Mouse (Mus musculus) ES-E14 (cell line): ENCODE measurements at regions not wholly inside any gene's neighbourhood (a gene's known extent, or its start where the extent isn't known, plus 50 kb on each side); places are given as distances from the start of the nearest gene placed in this dataset.

Experiments
- DNase-seq: peaks from one replicate; pipeline ENCODE4 v3.0.0-alpha.2; 2013; ENCODE audit warnings: low read depth, low spot score
- H3K27ac ChIP-seq: 2 replicates; pipeline ENCODE4 v1.5.1; 2012; ENCODE audit warnings: low read depth, mild to moderate bottlenecking, low read length, moderate library complexity, mixed read lengths; ENCODE audit not compliant: poor library complexity, insufficient read depth, severe bottlenecking
- H3K36me3 ChIP-seq: 2 replicates; pipeline ENCODE4 v1.6.1; 2012; ENCODE audit warnings: mild to moderate bottlenecking, low read length, moderate library complexity, mixed read lengths; ENCODE audit not compliant: control insufficient read depth, poor library complexity, insufficient read depth, severe bottlenecking
- H3K4me1 ChIP-seq, 2 experiments: fragments of 150-350 bp in 1 of 2; sonication (generic) in 1 of 2; 2 replicates each; pipeline ENCODE4 v1.6.1; 2012; ENCODE audit warnings: low read length in 2 of 2, mild to moderate bottlenecking in 1 of 2, mixed read lengths in 1 of 2; ENCODE audit not compliant: control insufficient read depth in 2 of 2, insufficient read depth in 2 of 2, poor library complexity in 1 of 2
- H3K4me3 ChIP-seq, 2 experiments: fragments of 150-350 bp in 1 of 2; sonication (generic) in 1 of 2; 2 replicates each; pipeline ENCODE4 v1.5.1; 2012; ENCODE audit warnings: low read length in 2 of 2, low read depth in 1 of 2, mild to moderate bottlenecking in 1 of 2, mixed read lengths in 1 of 2; ENCODE audit not compliant: insufficient read depth in 1 of 2, poor library complexity in 1 of 2, severe bottlenecking in 1 of 2
- H3K9ac ChIP-seq: 2 replicates; pipeline ENCODE4 v1.6.1; 2012; ENCODE audit warnings: low read depth, mild to moderate bottlenecking, low read length, mixed read lengths; ENCODE audit not compliant: poor library complexity, insufficient read depth, severe bottlenecking
- H3K9me3 ChIP-seq: fragments of 150-350 bp; sonication (generic); 2 replicates; pipeline ENCODE4 v1.6.1; 2012; ENCODE audit warnings: low read depth, mild to moderate bottlenecking, low read length; ENCODE audit not compliant: control insufficient read depth, insufficient read depth
- CHD2 ChIP-seq: IDR thresholded peaks from 2 replicates; pipeline ENCODE4 v1.6.1; 2014; ENCODE audit warnings: mild to moderate bottlenecking, low read depth, low read length, inconsistent platforms
- HCFC1 ChIP-seq: IDR thresholded peaks from 2 replicates; pipeline ENCODE4 v1.6.1; 2012; ENCODE audit warnings: low read length, inconsistent platforms, borderline replicate concordance; ENCODE audit not compliant: insufficient read depth
- MAFK ChIP-seq: IDR thresholded peaks from 2 replicates; pipeline ENCODE4 v1.6.1; 2014; ENCODE audit warnings: mild to moderate bottlenecking, low read depth, low read length, inconsistent platforms; ENCODE audit not compliant: insufficient read depth
- ZC3H11A ChIP-seq: IDR thresholded peaks from 2 replicates; pipeline ENCODE4 v1.6.1; 2012; ENCODE audit warnings: low read depth, mild to moderate bottlenecking, inconsistent platforms, low read length, borderline replicate concordance
- ZNF384 ChIP-seq: IDR thresholded peaks from 2 replicates; pipeline ENCODE4 v1.6.1; 2012; ENCODE audit warnings: low read depth, low read length, inconsistent platforms
- in situ Hi-C, 2 experiments: fragments of 600-800 bp; cut with MboI; formaldehyde crosslinking; loops; one replicate each; pipeline ENCODE4 v1.15.1; 2025; ENCODE audit warnings: low sequenced_read_pairs in 2 of 2, inconsistent platforms in 1 of 2; ENCODE audit not compliant: unreplicated experiment in 2 of 2

DNA sequence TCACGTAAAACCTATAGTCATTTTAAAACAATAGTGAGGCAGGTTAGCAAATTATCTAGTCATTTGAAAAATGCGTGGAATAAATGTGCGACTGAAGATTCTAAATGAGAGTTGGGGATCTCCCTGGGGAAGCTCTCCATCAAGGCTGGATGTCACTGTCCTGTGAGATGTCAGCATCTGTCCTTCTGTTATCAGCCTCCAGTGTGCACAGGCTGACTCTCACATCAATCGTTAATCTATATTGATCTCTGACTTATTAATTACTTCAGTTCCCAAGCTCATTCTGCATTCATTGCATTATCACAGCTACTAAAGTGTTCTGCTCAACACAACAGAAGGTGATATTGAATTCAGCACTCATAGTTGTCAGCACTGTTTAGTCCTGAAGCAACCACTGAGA is 574.1 kb upstream of the Stxbp6 start:
- no peaks in the 10 kb centered on the region for H3K36me3 ChIP-seq

DNA sequence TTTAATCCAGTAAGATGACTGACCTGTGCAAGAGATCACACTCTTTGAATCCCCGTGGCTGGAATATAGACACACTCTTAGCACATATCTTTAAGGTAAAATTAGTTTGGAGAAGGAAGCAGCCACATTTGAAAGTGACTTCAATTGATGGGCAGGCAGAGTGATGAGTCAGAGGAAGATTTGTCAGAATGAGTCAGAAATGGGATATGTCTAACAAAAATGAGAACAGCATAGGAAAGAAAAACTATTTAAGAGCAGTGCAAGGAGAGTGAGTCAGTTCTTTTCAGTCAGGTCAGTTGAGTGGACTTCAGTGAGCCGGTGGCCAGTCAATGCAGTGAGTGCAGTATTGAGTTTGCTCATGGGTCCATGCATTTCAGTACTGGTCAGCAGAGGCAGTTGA is 569.7 kb upstream of the Stxbp6 start:
- in situ Hi-C loops: no loop called here
- DNase-seq: no peak
- TF ChIP-seq ZNF384 (no peak), MAFK (no peak), CHD2 (no peak), ZC3H11A (no peak)

More for the DNA sequence above, 574.1 kb upstream of the Stxbp6 start:
- no peak for DNase-seq
- Histone ChIP-seq H3K4me1 (no peaks in the 10 kb centered on the region), H3K9me3 (no peaks in the 10 kb centered on the region), H3K4me3 (no peak overlapping the region), H3K9ac (no peak overlapping the region), H3K27ac (no peak overlapping the region)
- in situ Hi-C loops: no loop called here
- no peak for TF ChIP-seq ZNF384
- TF ChIP-seq ZC3H11A: no peak
- TF ChIP-seq HCFC1: no peak
- no peak for TF ChIP-seq MAFK
- TF ChIP-seq CHD2: no peak

GRCm38 (mm10) chr12:45622830-45623229 is 548.3 kb upstream of the Stxbp6 start:
- no peak for DNase-seq
- Histone ChIP-seq H3K36me3 (no peaks in the 10 kb centered on the region), H3K27ac (peak overlapping the region; percentile 60; the same call in 1 of the 2 replicates), H3K9ac (no peak overlapping the region), H3K4me1 (peaks cover 0 to 5% of the 10 kb centered on the region in 2 experiments; a peak in 1 of 4 replicates), H3K4me3 (no peak overlapping the region), H3K9me3 (no peaks in the 10 kb centered on the region)
- in situ Hi-C loops: no loop called here
- TF ChIP-seq CHD2 (no peak), MAFK (peak; percentile 85), ZNF384 (no peak), HCFC1 (no peak), ZC3H11A (no peak)

More for the DNA sequence above, 569.7 kb upstream of the Stxbp6 start:
- H3K9me3 ChIP-seq: no peaks in the 10 kb centered on the region
- no peaks in the 10 kb centered on the region for H3K4me1 ChIP-seq
- no peak overlapping the region for H3K27ac ChIP-seq
- no peak overlapping the region for H3K4me3 ChIP-seq
- no peak overlapping the region for H3K9ac ChIP-seq
- H3K36me3 ChIP-seq: no peaks in the 10 kb centered on the region

DNA sequence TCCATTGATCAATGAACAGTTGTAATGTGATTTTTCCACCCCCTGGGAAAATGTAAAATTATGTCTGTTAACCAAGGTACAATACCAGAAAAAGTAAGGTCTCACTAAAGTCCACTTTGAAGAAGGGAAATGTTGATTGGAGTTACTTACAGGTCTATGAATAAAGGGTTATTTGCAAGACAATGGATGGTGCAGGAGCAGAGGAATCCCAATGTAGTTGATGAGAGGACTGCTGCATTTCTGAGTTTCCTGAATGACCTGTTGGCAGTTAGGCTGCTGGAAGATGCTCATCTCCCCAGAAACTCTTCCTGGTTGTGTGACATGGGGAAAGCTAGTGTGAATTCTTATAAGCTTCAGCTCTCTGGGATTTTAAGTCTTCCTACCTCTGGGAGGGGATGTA is 545.5 kb upstream of the Stxbp6 start:
- in situ Hi-C loops: no loop called here
- no peak for TF ChIP-seq ZNF384
- TF ChIP-seq MAFK: no peak
- no peak for TF ChIP-seq CHD2
- TF ChIP-seq ZC3H11A: no peak
- no peak for TF ChIP-seq HCFC1

DNA sequence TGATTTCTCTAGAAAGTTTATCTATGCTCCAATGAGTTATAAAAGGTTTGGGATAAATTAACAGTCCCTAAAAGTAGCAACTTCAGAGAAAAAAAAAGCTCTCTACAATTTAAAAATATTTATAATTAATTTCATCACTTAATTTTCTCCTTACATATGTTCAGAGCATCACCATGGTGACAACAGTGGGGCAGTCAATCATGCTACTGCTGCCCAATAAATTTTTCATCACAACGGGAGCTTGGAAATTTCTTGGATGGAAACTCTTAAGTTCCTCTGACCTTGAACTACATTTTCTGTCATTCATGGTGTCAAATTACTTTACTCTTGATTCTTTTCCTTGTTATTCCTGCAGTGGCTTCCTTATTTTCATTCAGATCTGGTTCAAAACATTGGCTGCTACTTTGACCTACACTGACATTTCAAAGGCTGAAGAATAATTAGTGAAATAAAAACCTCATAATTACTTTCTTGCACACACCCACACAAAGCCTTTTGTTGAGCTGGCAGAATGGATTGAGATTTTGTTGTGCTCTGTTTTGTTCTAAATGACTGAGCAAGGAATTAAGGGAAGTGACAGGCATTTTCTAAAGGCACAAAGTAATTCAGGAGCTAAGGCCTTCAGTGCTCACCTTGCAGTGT is 540.1 kb upstream of the Stxbp6 start:
- Histone ChIP-seq H3K4me1 (peaks cover 2 to 3% of the 10 kb centered on the region in 2 experiments), H3K9ac (no peak overlapping the region), H3K9me3 (no peaks in the 10 kb centered on the region), H3K27ac (no peak overlapping the region), H3K36me3 (no peaks in the 10 kb centered on the region), H3K4me3 (no peak overlapping the region)
- 0 out of 2 replicates have a peak, but pooled peaks have one; percentile 26 for TF ChIP-seq MAFK
- TF ChIP-seq ZNF384: no peak
- DNase-seq: peak; percentile 39
- in situ Hi-C loops: no loop called here

More for the DNA sequence above, 545.5 kb upstream of the Stxbp6 start:
- no peak for DNase-seq
- no peaks in the 10 kb centered on the region for H3K36me3 ChIP-seq
- no peaks in the 10 kb centered on the region for H3K9me3 ChIP-seq
- peaks cover 2 to 5% of the 10 kb centered on the region in 2 experiments; a peak in 3 of 4 replicates for H3K4me1 ChIP-seq
- H3K27ac ChIP-seq: no peak overlapping the region
- no peak overlapping the region for H3K4me3 ChIP-seq
- H3K9ac ChIP-seq: no peak overlapping the region
